Mouse (Mus musculus) megakaryocyte, embryonic 14.5 days (primary cell): ENCODE data around the gene Cdk6.

Experiments used
- FLI1 ChIP-seq: IDR thresholded peaks from 2 replicates; pipeline ENCODE4 v1.6.1; 2012; ENCODE audit warnings: low read length, inconsistent platforms, mixed read lengths
- GATA1 ChIP-seq: IDR thresholded peaks from 3 replicates; pipeline ENCODE4 v1.6.1; 2012; ENCODE audit warnings: mixed read lengths, low read length, inconsistent platforms, borderline replicate concordance

DNA sequence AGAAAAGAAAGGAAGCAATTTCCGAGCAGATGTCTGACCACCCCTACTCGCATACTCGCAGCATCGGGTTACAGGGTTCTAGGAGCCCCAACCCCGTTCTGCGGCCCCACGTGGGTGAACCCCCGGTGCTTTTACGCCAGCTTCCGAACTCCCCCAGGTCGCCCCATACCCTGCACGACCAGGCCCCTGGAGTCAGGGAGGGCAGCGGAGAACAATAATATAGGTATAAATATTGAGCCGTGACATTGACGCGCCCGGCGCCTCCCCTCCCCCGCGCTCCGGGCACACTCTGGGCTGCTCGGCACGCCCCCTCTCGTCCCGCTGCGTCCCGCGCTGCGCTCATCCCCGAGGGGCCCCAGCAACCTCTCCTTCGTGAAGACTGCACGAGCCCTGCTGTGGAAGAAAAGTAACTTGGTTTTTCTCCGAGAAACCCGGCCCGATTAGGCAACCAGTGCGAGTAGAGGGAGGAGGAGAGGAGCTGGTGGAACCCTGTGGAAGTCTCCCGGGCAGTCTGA lies 2.3 kb downstream of the Cdk6 start:
- TF ChIP-seq GATA1, result no peak
- no peak for TF ChIP-seq FLI1
